Mouse (Mus musculus): ENCODE data around the gene Tnfsf12. TPM values are rescaled to one million over a fixed set of nuclear protein-coding genes. Genes with fewer than 3 reads are reported as not detected.
A peak's percentile ranks its signal among the peaks of the same experiment; 100 is the strongest.

Gene Tnfsf12
- polyA plus RNA-seq, 1 experiment from 2014 or later, result 1.3 TPM

DNA sequence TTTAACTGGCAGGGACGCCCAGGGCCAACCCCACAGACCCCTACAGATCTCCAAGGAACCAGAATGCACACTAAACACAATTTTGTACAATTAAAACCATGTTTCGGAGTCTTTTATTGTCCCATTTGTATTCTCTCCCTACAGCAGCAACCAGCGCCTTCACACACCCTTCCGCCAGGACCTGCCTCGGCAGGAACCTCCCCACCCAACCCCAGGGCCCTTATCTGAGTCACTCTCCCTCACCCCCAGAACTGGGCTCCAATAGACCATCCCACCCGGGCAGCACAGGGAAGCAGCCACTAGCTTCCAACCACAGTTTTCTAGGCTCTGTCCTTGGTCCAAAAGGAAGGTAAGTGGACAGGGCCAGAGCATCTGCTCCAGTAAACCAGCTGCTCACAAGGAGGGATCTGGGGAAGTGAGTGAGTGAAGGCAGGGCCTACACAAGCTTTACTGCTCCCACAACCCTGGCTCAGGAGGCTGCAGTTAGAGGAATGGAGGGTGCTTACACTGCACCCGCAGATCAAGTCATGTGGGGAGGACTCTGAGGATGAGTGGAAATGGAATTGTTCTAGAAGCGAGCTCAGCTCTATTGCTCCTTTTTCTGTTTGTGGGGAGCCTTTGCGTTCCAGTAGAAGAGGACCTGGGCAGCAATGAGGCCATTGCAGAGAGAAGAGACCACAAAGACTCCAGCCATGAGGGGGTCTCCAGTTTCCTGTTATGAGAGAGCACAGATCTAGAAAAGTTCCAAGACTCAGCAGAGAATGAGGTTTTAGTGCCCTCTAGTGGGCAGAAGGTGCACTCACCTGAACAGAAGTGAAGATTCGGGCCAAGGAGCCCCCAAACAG is 38.8 kb downstream of the Tnfsf12 start:
- no peak overlapping the region for H3K9ac ChIP-seq
- H3K27ac ChIP-seq, result peak overlapping the region; percentile 36
- ATAC-seq (ENCODE audit: low FRiP score), result no peak
- peaks cover 27% of the 10 kb centered on the region for H3K4me1 ChIP-seq
- H3K4me2 ChIP-seq, result no peak overlapping the region
- no peaks in the 10 kb centered on the region for H3K9me3 ChIP-seq
- H3K27me3 ChIP-seq, result no peaks in the 10 kb centered on the region
- 82% methylated on average over 10 of the region's 10 CpGs for WGBS
- 0 out of 2 replicates have a peak overlapping the region, but pooled peaks have one; percentile 2 for H3K4me3 ChIP-seq (replicated peaks)
- peaks cover 62% of the 10 kb centered on the region for H3K36me3 ChIP-seq (replicated peaks)

DNA sequence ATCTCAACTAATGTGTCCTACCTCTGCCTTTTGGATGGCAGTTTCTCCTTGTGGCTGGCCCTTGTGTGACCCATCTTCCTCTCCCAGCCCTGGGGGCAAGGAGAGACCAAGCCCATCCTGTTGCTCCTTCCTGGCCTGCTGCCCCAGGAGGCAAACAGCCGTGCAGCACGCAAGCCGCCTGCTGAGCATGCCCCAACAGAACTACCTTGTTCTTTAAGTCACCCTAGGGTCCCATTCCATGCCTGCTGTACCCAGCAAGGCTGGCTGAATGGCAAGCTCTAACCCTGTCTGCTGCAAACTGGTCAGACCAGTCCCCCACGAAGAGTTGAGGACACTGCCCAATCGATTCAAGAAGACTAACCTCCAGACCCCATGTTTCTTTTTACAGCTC is 39.6 kb downstream of the Tnfsf12 start:
- no peak for ATAC-seq (ENCODE audit: low FRiP score)
- H3K36me3 ChIP-seq (replicated peaks), result peaks cover 70% of the 10 kb centered on the region
- WGBS, result 87% methylated on average over 5 of the region's 5 CpGs

DNA sequence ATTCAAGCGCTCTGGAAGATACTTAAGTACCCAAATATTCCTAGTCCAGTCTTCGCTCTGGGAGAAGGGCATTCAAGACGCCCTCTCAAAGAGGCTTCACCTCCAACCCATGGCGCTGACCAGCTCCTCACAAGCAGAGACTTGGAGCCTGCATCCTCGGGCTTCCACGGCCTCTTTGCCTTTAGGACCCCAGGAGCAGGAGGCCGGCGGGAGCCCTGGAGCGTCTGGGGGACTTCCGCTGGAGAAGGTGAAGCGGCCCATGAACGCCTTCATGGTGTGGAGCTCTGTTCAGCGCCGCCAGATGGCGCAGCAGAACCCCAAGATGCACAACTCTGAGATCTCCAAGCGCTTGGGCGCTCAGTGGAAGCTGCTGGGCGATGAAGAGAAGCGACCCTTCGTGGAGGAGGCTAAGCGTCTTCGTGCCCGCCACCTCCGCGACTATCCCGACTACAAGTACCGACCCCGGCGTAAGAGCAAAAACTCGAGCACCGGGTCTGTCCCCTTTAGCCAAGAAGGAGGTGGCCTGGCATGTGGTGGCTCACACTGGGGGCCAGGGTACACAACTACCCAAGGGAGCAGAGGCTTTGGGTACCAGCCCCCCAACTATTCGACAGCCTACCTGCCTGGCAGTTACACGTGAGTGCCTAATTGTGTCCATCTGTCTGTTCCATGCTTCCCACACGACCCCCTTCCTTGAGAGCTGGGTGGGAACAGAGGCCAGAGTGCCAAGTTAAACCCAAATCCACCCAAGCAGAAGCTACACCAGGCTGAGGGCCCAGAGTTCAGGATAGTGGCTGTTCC is 40.2 kb downstream of the Tnfsf12 start, which contains the start of gene Sox15:
Sox15 (plus strand) TSS at position 51 of the 801 bp plus-strand sequence.
- Histone ChIP-seq H3K4me2 (no peak within 1 kb of the TSS), H3K4me3 (replicated peaks) (no peak within 1 kb of the TSS; the same call in 1 of the 2 replicates)

More for the DNA sequence above, 39.6 kb downstream of the Tnfsf12 start:
- H3K4me1 ChIP-seq, result peaks cover 19% of the 10 kb centered on the region
- no peak overlapping the region for H3K4me2 ChIP-seq
- no peaks in the 10 kb centered on the region for H3K27me3 ChIP-seq
- no peak overlapping the region for H3K9ac ChIP-seq
- H3K4me3 ChIP-seq (replicated peaks), result no peak overlapping the region
- H3K9me3 ChIP-seq, result no peaks in the 10 kb centered on the region
- H3K27ac ChIP-seq, result no peak overlapping the region

DNA sequence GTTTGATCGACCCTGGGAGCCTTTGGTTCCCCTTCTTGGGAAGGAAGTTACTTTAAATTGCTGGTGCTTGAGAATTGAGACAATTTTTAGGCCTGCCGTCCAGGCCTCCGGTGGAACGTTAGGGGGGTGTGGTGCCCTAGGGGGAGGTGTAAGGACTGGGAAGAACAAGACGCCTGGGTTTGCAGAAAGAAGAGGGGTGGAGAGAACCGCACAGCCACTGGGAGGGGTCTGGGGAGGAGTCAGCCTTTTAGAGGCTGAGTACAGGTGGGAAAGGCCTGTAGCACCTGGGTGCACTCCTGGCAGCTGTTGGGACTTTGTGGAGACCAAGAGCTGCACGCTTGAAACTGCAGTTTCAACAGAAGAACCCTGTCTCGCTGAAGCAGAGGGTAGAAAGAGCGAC is 40.9 kb downstream of the Tnfsf12 start:
- Histone ChIP-seq H3K27me3 (no peaks in the 10 kb centered on the region), H3K36me3 (replicated peaks) (peaks cover 83% of the 10 kb centered on the region), H3K9ac (no peak overlapping the region), H3K4me1 (peaks cover 16% of the 10 kb centered on the region), H3K9me3 (no peaks in the 10 kb centered on the region), H3K4me2 (no peak overlapping the region), H3K27ac (peak overlapping the region; percentile 46; the same call in 1 of the 2 replicates), H3K4me3 (replicated peaks) (no peak overlapping the region)
- ATAC-seq (ENCODE audit: low FRiP score), result no peak
- 43% methylated on average over 9 of the region's 9 CpGs for WGBS

More for the DNA sequence above, 40.2 kb downstream of the Tnfsf12 start, which contains the start of gene Sox15:
- Histone ChIP-seq H3K4me1 (peaks cover 16% of the 10 kb centered on the region), H3K36me3 (replicated peaks) (peaks cover 76% of the 10 kb centered on the region), H3K9ac (no peak within 1 kb of the TSS), H3K27me3 (no peaks in the 10 kb centered on the region), H3K27ac (peak within 1 kb of the TSS; percentile 46; the same call in 1 of the 2 replicates), H3K9me3 (no peaks in the 10 kb centered on the region)
- WGBS, result 25% methylated on average over 34 of the region's 34 CpGs
- ATAC-seq (ENCODE audit: low FRiP score), result peak; percentile 79

DNA sequence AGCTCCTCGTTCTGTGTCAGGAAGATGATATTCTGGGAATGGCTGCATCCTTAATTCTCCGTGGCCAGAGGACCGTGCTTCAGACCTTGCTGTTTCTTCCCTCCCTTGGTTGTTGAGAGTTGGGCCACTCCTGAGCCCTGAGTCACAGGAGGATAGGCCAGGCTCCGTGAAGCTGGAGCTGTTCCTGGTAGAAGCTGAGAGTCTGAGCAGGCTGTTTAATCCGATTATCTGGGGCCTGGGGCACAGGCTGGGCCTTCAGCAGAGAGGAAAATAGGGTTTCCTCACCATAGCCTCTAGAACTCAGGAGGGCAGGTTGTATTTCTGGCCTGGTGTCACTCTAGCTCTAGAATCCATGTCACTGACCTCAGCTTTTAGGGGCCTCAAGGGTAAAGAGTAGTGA is 42.2 kb downstream of the Tnfsf12 start:
- Histone ChIP-seq H3K4me2 (no peak overlapping the region), H3K27me3 (no peaks in the 10 kb centered on the region), H3K4me1 (peaks cover 16% of the 10 kb centered on the region), H3K4me3 (replicated peaks) (no peak overlapping the region), H3K27ac (no peak overlapping the region; the same call in 1 of the 2 replicates), H3K9me3 (no peaks in the 10 kb centered on the region), H3K9ac (no peak overlapping the region), H3K36me3 (replicated peaks) (peaks cover 88% of the 10 kb centered on the region)
- 68% methylated on average over 5 of the region's 5 CpGs for WGBS
- ATAC-seq (ENCODE audit: low FRiP score), result no peak

DNA sequence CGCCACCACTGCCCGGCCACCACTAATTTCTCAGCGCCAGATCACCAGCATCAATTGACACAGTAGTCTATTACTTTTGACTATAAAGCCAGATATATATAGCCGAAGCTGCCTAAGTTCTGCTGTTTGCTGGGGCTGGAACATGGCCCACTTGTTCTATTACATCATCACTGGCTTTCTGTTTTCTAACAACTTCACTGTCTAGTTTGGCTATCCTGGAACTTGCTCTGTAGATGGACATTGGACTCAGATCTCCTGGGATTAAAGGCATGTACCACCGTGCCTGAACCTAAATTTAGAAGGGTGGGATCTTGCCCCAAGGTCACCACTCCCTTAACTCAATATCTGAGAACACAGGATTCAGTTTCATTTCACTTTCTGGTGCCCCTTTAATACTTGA is 49.8 kb downstream of the Tnfsf12 start:
- Histone ChIP-seq H3K9ac (no peak overlapping the region), H3K27me3 (no peaks in the 10 kb centered on the region), H3K36me3 (replicated peaks) (peaks cover 97% of the 10 kb centered on the region), H3K27ac (no peak overlapping the region), H3K4me1 (no peaks in the 10 kb centered on the region), H3K9me3 (no peaks in the 10 kb centered on the region), H3K4me3 (replicated peaks) (no peak overlapping the region), H3K4me2 (no peak overlapping the region)
- ATAC-seq (ENCODE audit: low FRiP score), result no peak
- WGBS, result 96% methylated on average over 5 of the region's 5 CpGs

MicroRNA genes within 50 kb of the gene (microRNA counts, 519-probe panel; counts per million panel counts)
- microRNA mmu-miR-1934, result not detected

Small RNAs within 50 kb of the gene (microRNA-seq; reads per million reads assigned to microRNA genes)
- 2.2 reads per million for gene Mir1934

Other genes with a start within 250 kb of the Tnfsf12 start
- 1.7 and 2.1 TPM in 2 replicates for gene Dnah2, start 146.7 kb downstream of the Tnfsf12 start, polyA plus RNA-seq (2016; fragmentation: Nextera tagmentation; extraction: Ambion mirVana)
- gene Efnb3, start 135.6 kb downstream of the Tnfsf12 start, polyA plus RNA-seq (2016; fragmentation: Nextera tagmentation; extraction: Ambion mirVana), result 63.7 and 72.7 TPM in 2 replicates
- 33.0 and 36.0 TPM in 2 replicates for gene Wrap53, start 115.6 kb downstream of the Tnfsf12 start, polyA plus RNA-seq (2016; fragmentation: Nextera tagmentation; extraction: Ambion mirVana)
- 120 and 124 TPM in 2 replicates for gene Trp53, start 115.5 kb downstream of the Tnfsf12 start, polyA plus RNA-seq (2016; fragmentation: Nextera tagmentation; extraction: Ambion mirVana)
- 11.9 and 12.6 TPM in 2 replicates for gene Atp1b2, start 89.9 kb downstream of the Tnfsf12 start, polyA plus RNA-seq (2016; fragmentation: Nextera tagmentation; extraction: Ambion mirVana)
- not detected in 2 replicates for gene Shbg, start 77.9 kb downstream of the Tnfsf12 start, polyA plus RNA-seq (2016; fragmentation: Nextera tagmentation; extraction: Ambion mirVana)
- gene Sat2, start 73.8 kb downstream of the Tnfsf12 start, polyA plus RNA-seq (2016; fragmentation: Nextera tagmentation; extraction: Ambion mirVana), result 15.8 and 21.5 TPM in 2 replicates
- 46.0 and 48.9 TPM in 2 replicates for gene Fxr2, start 62.9 kb downstream of the Tnfsf12 start, polyA plus RNA-seq (2016; fragmentation: Nextera tagmentation; extraction: Ambion mirVana)
- not detected in 2 replicates for gene Sox15, start 40.5 kb downstream of the Tnfsf12 start, polyA plus RNA-seq (2016; fragmentation: Nextera tagmentation; extraction: Ambion mirVana)
- 74.7 and 80.9 TPM in 2 replicates for gene Mpdu1, start 33.2 kb downstream of the Tnfsf12 start, polyA plus RNA-seq (2016; fragmentation: Nextera tagmentation; extraction: Ambion mirVana)
- gene Cd68, start 29.7 kb downstream of the Tnfsf12 start, polyA plus RNA-seq (2016; fragmentation: Nextera tagmentation; extraction: Ambion mirVana), result 5.5 TPM in 2 replicates
- 694 and 751 TPM in 2 replicates for gene Eif4a1, start 23.4 kb downstream of the Tnfsf12 start, polyA plus RNA-seq (2016; fragmentation: Nextera tagmentation; extraction: Ambion mirVana)
- 106 and 119 TPM in 2 replicates for gene Senp3, start 13.8 kb downstream of the Tnfsf12 start, polyA plus RNA-seq (2016; fragmentation: Nextera tagmentation; extraction: Ambion mirVana)
- 0.26 TPM in 1 of 2 replicates, not detected in the other for gene Tnfsf13, start 10.1 kb downstream of the Tnfsf12 start, polyA plus RNA-seq (2016; fragmentation: Nextera tagmentation; extraction: Ambion mirVana)
- gene Tnfsfm13, start 249 bp upstream of the Tnfsf12 start, polyA plus RNA-seq (2016; fragmentation: Nextera tagmentation; extraction: Ambion mirVana), result 0.51 and 0.84 TPM in 2 replicates
- gene Polr2a, start 62.8 kb upstream of the Tnfsf12 start, polyA plus RNA-seq (2016; fragmentation: Nextera tagmentation; extraction: Ambion mirVana), result 31.3 and 35.4 TPM in 2 replicates
- 0.13 and 0.33 TPM in 2 replicates for gene Slc35g3, start 66.1 kb upstream of the Tnfsf12 start, polyA plus RNA-seq (2016; fragmentation: Nextera tagmentation; extraction: Ambion mirVana)
- gene Zbtb4, start 70.1 kb upstream of the Tnfsf12 start, polyA plus RNA-seq (2016; fragmentation: Nextera tagmentation; extraction: Ambion mirVana), result 1.3 and 1.5 TPM in 2 replicates
- gene Chrnb1, start 100.1 kb upstream of the Tnfsf12 start, polyA plus RNA-seq (2016; fragmentation: Nextera tagmentation; extraction: Ambion mirVana), result 1.2 and 1.8 TPM in 2 replicates
- gene Fgf11, start 106.0 kb upstream of the Tnfsf12 start, polyA plus RNA-seq (2016; fragmentation: Nextera tagmentation; extraction: Ambion mirVana), result 2.6 and 3.2 TPM in 2 replicates
- gene Tmem102, start 109.8 kb upstream of the Tnfsf12 start, polyA plus RNA-seq (2016; fragmentation: Nextera tagmentation; extraction: Ambion mirVana), result 0.76 and 1.3 TPM in 2 replicates
- gene Gm39566, start 119.4 kb upstream of the Tnfsf12 start, polyA plus RNA-seq (2016; fragmentation: Nextera tagmentation; extraction: Ambion mirVana), result not detected in 2 replicates
- not detected in 2 replicates for gene Spem2, start 122.6 kb upstream of the Tnfsf12 start, polyA plus RNA-seq (2016; fragmentation: Nextera tagmentation; extraction: Ambion mirVana)
- 0.24 and 0.26 TPM in 2 replicates for gene Spem1, start 126.3 kb upstream of the Tnfsf12 start, polyA plus RNA-seq (2016; fragmentation: Nextera tagmentation; extraction: Ambion mirVana)
- 13.3 and 14.0 TPM in 2 replicates for gene Nlgn2, start 141.9 kb upstream of the Tnfsf12 start, polyA plus RNA-seq (2016; fragmentation: Nextera tagmentation; extraction: Ambion mirVana)
- gene Tmem256, start 142.7 kb upstream of the Tnfsf12 start, polyA plus RNA-seq (2016; fragmentation: Nextera tagmentation; extraction: Ambion mirVana), result 285 and 294 TPM in 2 replicates
- gene Plscr3, start 150.5 kb upstream of the Tnfsf12 start, polyA plus RNA-seq (2016; fragmentation: Nextera tagmentation; extraction: Ambion mirVana), result 55.1 and 56.3 TPM in 2 replicates
- 0.14 and 0.60 TPM in 2 replicates for gene Tnk1, start 162.9 kb upstream of the Tnfsf12 start, polyA plus RNA-seq (2016; fragmentation: Nextera tagmentation; extraction: Ambion mirVana)
- not detected in 2 replicates for gene Tmem95, start 182.2 kb upstream of the Tnfsf12 start, polyA plus RNA-seq (2016; fragmentation: Nextera tagmentation; extraction: Ambion mirVana)
- gene Kctd11, start 185.6 kb upstream of the Tnfsf12 start, polyA plus RNA-seq (2016; fragmentation: Nextera tagmentation; extraction: Ambion mirVana), result 1.7 and 2.5 TPM in 2 replicates
- gene Acap1, start 199.7 kb upstream of the Tnfsf12 start, polyA plus RNA-seq (2016; fragmentation: Nextera tagmentation; extraction: Ambion mirVana), result 0.47 and 0.83 TPM in 2 replicates
- gene 2810408A11Rik, start 205.1 kb upstream of the Tnfsf12 start, polyA plus RNA-seq (2016; fragmentation: Nextera tagmentation; extraction: Ambion mirVana), result 22.4 TPM in 2 replicates
- gene Neurl4, start 205.2 kb upstream of the Tnfsf12 start, polyA plus RNA-seq (2016; fragmentation: Nextera tagmentation; extraction: Ambion mirVana), result 18.9 and 19.3 TPM in 2 replicates
- 95.8 and 99.1 TPM in 2 replicates for gene Gps2, start 218.0 kb upstream of the Tnfsf12 start, polyA plus RNA-seq (2016; fragmentation: Nextera tagmentation; extraction: Ambion mirVana)
- gene Eif5a, start 226.1 kb upstream of the Tnfsf12 start, polyA plus RNA-seq (2016; fragmentation: Nextera tagmentation; extraction: Ambion mirVana), result 1,678 TPM in 2 replicates
- 7.4 and 8.9 TPM in 2 replicates for gene Ybx2, start 239.9 kb upstream of the Tnfsf12 start, polyA plus RNA-seq (2016; fragmentation: Nextera tagmentation; extraction: Ambion mirVana)

Measured in forebrain, embryonic 12.5 days (tissue).